Mouse (Mus musculus) limb, embryonic 14.5 days (tissue): ENCODE measurements around the gene Senp1. TPM values are rescaled to one million over a fixed set of nuclear protein-coding genes. Genes with fewer than 3 reads are reported as not detected.

Experiments used
- ATAC-seq: fragments of 200-750 bp; cut with Nextera tagmentation; 2 replicates; pipeline ENCODE4 v1.8.0; 2017; ENCODE audit warnings: low read depth, moderate number of reproducible peaks, moderate TSS enrichment; ENCODE audit not compliant: low FRiP score
- DNase-seq: peaks from one replicate; pipeline ENCODE4 v3.0.0-alpha.2; 2015; ENCODE audit warnings: low spot score
- H3K27ac ChIP-seq: fragments of 300-500 bp; sonication (generic); replicated peaks from 2 replicates; pipeline ENCODE4 v1.5.1; 2014; ENCODE audit warnings: low read depth, mild to moderate bottlenecking, low read length, moderate library complexity, mixed read lengths
- H3K27me3 ChIP-seq: fragments of 300-500 bp; sonication (generic); 2 replicates; pipeline ENCODE4 v1.6.1; 2014; ENCODE audit warnings: low read length, mixed read lengths; ENCODE audit not compliant: control insufficient read depth, insufficient read depth
- H3K36me3 ChIP-seq: fragments of 300-500 bp; sonication (generic); 2 replicates; pipeline ENCODE4 v1.6.1; 2014; ENCODE audit warnings: mild to moderate bottlenecking, low read length, moderate library complexity, mixed read lengths; ENCODE audit not compliant: control insufficient read depth, insufficient read depth
- H3K4me1 ChIP-seq: fragments of 300-500 bp; sonication (generic); 2 replicates; pipeline ENCODE4 v1.6.1; 2014; ENCODE audit warnings: antibody characterized with exemption, low read length, mixed read lengths; ENCODE audit not compliant: control insufficient read depth, insufficient read depth
- H3K4me2 ChIP-seq: fragments of 300-500 bp; sonication (generic); replicated peaks from 2 replicates; pipeline ENCODE4 v1.6.1; 2014; ENCODE audit warnings: low read depth, mild to moderate bottlenecking, low read length, moderate library complexity; ENCODE audit not compliant: severe bottlenecking
- H3K4me3 ChIP-seq: fragments of 300-500 bp; sonication (generic); replicated peaks from 2 replicates; pipeline ENCODE4 v1.5.1; 2014; ENCODE audit warnings: low read length
- H3K9ac ChIP-seq: fragments of 300-500 bp; sonication (generic); 2 replicates; pipeline ENCODE4 v1.6.1; 2014; ENCODE audit warnings: mild to moderate bottlenecking, low read depth, low read length, moderate library complexity; ENCODE audit not compliant: severe bottlenecking
- H3K9me3 ChIP-seq: fragments of 300-500 bp; sonication (generic); 2 replicates; pipeline ENCODE4 v1.6.1; 2016; ENCODE audit warnings: low read length; ENCODE audit not compliant: control insufficient read depth
- POLR2A ChIP-seq: fragments of 200-500 bp; IDR thresholded peaks from 2 replicates; pipeline ENCODE4 v1.8.0; 2012; ENCODE audit warnings: inconsistent platforms, mild to moderate bottlenecking, moderate library complexity, borderline replicate concordance; ENCODE audit not compliant: insufficient read depth, insufficient read length; ENCODE audit errors: extremely low read depth
- WGBS: fragments of 180-500 bp; shearing (Covaris S2); extraction: QIAGEN DNeasy Blood & Tissue Kit; methylation state at CpG from one replicate; pipeline ENCODE4 v1.1.7; 2014; 5-methylcytosine and 5-hydroxymethylcytosine counted together
- polyA plus RNA-seq, 2 experiments: library from polyadenylated mRNA; depleted of rRNA in 1 of 2; stranded (reverse) in 1 of 2; unstranded in 1 of 2; fragments of >200 nt; fragmentation: Nextera tagmentation in 1 of 2; extraction: Ambion mirVana in 1 of 2; gene quantifications; 2 replicates each; pipeline versions ENCODE4 v1.2.1 to v1.2.3; 2012 to 2014

Senp1 gene
- polyA plus RNA-seq, 2 experiments: 30.5 to 32.5 TPM

GRCm38 (mm10) chr15:98096957-98097356, 3.4 kb upstream of the Senp1 start:
- no peak for ATAC-seq
- no peak for TF ChIP-seq POLR2A

GRCm38 (mm10) chr15:98094905-98095304, 1.4 kb upstream of the Senp1 start:
- ATAC-seq (no peak), DNase-seq (no peak)
- Histone ChIP-seq H3K4me1 (peaks cover 8% of the 10 kb centered on the region; the same call in 1 of the 2 replicates), H3K9ac (no peak overlapping the region), H3K4me3 (no peak overlapping the region), H3K27ac (no peak overlapping the region), H3K4me2 (no peak overlapping the region), H3K27me3 (no peaks in the 10 kb centered on the region), H3K9me3 (no peaks in the 10 kb centered on the region), H3K36me3 (no peaks in the 10 kb centered on the region)
- TF ChIP-seq POLR2A: no peak
- WGBS: 91% methylated on average over 12 of the region's 12 CpGs

More at GRCm38 (mm10) chr15:98096957-98097356, 3.4 kb upstream of the Senp1 start:
- H3K27me3 ChIP-seq: no peaks in the 10 kb centered on the region
- H3K9ac ChIP-seq: no peak overlapping the region
- no peaks in the 10 kb centered on the region for H3K36me3 ChIP-seq
- no peak overlapping the region for H3K4me2 ChIP-seq
- H3K27ac ChIP-seq: no peak overlapping the region
- peaks cover 1% of the 10 kb centered on the region; the same call in 1 of the 2 replicates for H3K4me1 ChIP-seq
- no peak overlapping the region for H3K4me3 ChIP-seq
- 63% methylated on average over 3 of the region's 3 CpGs for WGBS
- no peak for DNase-seq
- no peaks in the 10 kb centered on the region for H3K9me3 ChIP-seq

GRCm38 (mm10) chr15:98092372-98093120, 998 bp downstream of the Senp1 start, which contains the start of gene Pfkm:
Gene Pfkm, plus strand, starts transcription at chr15:98092589.
- H3K27me3 ChIP-seq: no peaks in the 10 kb centered on the region
- TF ChIP-seq POLR2A: no peak
- peak within 1 kb of the TSS; percentile 92 for H3K27ac ChIP-seq
- H3K4me1 ChIP-seq: peaks cover 8% of the 10 kb centered on the region; the same call in 1 of the 2 replicates
- peak within 1 kb of the TSS; percentile 70 for H3K4me2 ChIP-seq
- H3K9ac ChIP-seq: peak within 1 kb of the TSS; percentile 92
- H3K36me3 ChIP-seq: peaks cover 11% of the 10 kb centered on the region; the same call in 1 of the 2 replicates
- WGBS: 3% methylated on average over 22 of the region's 30 CpGs
- DNase-seq (no peak), ATAC-seq (peak; percentile 13; the same call in 1 of the 2 replicates)
- peak within 1 kb of the TSS; percentile 99 for H3K4me3 ChIP-seq
- no peaks in the 10 kb centered on the region for H3K9me3 ChIP-seq

- peak overlapping the region; percentile 92 for H3K9ac ChIP-seq
- no peak for ATAC-seq
- 30% methylated on average over 4 of the region's 4 CpGs for WGBS
Measured at GRCm38 (mm10) chr15:98091841-98092240, 1.7 kb downstream of the Senp1 start.

GRCm38 (mm10) chr15:98089421-98090183, 3.9 kb downstream of the Senp1 start:
- WGBS: 77% methylated on average over 9 of the region's 9 CpGs
- Histone ChIP-seq H3K27ac (no peak overlapping the region), H3K9me3 (no peaks in the 10 kb centered on the region), H3K4me1 (peaks cover 8% of the 10 kb centered on the region; the same call in 1 of the 2 replicates), H3K27me3 (no peaks in the 10 kb centered on the region), H3K9ac (no peak overlapping the region), H3K36me3 (peaks cover 19% of the 10 kb centered on the region), H3K4me2 (no peak overlapping the region), H3K4me3 (no peak overlapping the region)
- DNase-seq (no peak), ATAC-seq (no peak)
- TF ChIP-seq POLR2A: no peak

More at GRCm38 (mm10) chr15:98091841-98092240, 1.7 kb downstream of the Senp1 start:
- TF ChIP-seq POLR2A: no peak
- Histone ChIP-seq H3K27me3 (no peaks in the 10 kb centered on the region), H3K4me2 (peak overlapping the region; percentile 70), H3K4me3 (peak overlapping the region; percentile 99), H3K27ac (no peak overlapping the region), H3K9me3 (no peaks in the 10 kb centered on the region), H3K4me1 (peaks cover 8% of the 10 kb centered on the region; the same call in 1 of the 2 replicates), H3K36me3 (peaks cover 11% of the 10 kb centered on the region; the same call in 1 of the 2 replicates)
- DNase-seq: peak; percentile 18
